Mouse (Mus musculus): ENCODE data around the gene Dnah17.

DNA sequence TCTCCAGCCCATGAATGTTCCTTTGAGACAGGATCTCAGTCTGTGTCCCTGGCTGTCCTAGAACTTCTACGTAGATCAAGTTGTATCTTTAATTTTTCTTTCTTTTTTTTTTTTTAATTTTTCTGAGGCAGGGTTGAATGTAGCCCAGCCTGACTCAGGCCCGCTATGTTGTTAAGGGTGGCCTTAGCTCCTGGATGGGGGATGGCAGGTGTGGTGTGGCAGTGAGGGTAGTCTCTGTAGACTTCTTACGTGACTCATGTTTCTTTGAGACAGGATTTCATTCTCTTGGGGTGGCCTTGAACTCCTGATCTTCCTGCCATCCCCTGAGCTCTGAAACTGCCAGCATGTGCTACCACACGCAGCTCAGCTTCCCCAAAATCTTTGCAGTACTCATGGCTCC, 141.2 kb downstream of the Dnah17 start:
- TF ChIP-seq POLR2A (IDR thresholded peaks at IDR 0.05; ENCODE audit: low read depth, low read length) (no peak), CTCF (IDR thresholded peaks at IDR 0.05; ENCODE audit: extremely low read depth, insufficient read length, insufficient replicate concordance, low read depth, low read length) (no peak)

Data from small intestine, adult 2 months (tissue).